Comparison of ENCODE assay signal across 9 mouse cellular contexts in the genomic region with DNA sequence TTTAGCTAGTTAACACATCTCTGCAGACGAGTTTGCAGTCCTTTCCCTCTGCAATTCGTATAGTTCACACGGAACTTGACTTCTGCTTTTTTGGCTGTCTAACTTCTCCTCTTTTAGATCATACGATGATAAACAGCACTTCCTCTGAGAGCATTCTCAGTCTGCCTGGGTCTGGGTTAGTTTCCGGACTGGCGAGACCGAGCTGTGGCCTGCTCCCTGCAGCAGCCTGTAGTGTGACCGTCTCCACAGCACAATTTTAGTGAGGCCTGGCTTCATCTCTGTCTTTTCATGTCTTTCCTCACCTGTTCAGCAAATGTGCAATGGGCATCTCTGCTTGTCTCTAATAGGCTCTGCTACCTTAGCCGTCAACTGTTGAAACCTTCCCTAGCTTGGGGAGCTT.
DNase-seq lines count a peak whose midpoint lies in the region; ATAC-seq lines count a peak whose summit lies in the region.
"Had no signal": no experiment of that assay in that cellular context is flagged by ENCODE, and none has a peak within 500 bp of the region (broad histone marks: within the 10 kb centered on the region; RNA-seq: fewer than 3 reads in every experiment).

No protein-coding gene starts in this region.

- 68% methylated on average over 9 of the region's 9 CpGs for WGBS in intestine, embryonic 16.5 days
- 44% methylated on average over 9 of the region's 9 CpGs for WGBS in intestine, embryonic 15.5 days
- WGBS in heart, embryonic 16.5 days: 69% methylated on average over 9 of the region's 9 CpGs
- 63% methylated on average over 9 of the region's 9 CpGs for WGBS in lung, embryonic 16.5 days
- WGBS in stomach, embryonic 15.5 days: 58% methylated on average over 9 of the region's 9 CpGs

- H3K27me3 ChIP-seq in intestine, embryonic 16.5 days (replicated peaks; ENCODE audit: control insufficient read depth, insufficient read depth, low read length): no peaks in the 10 kb centered on the region
- H3K27me3 ChIP-seq in intestine, embryonic 15.5 days (replicated peaks): no peaks in the 10 kb centered on the region
- no peaks in the 10 kb centered on the region for H3K27me3 ChIP-seq in heart, embryonic 16.5 days (ENCODE audit: control insufficient read depth, insufficient read depth, low read length)
- H3K27me3 ChIP-seq in lung, embryonic 16.5 days (ENCODE audit: control insufficient read depth, insufficient read depth, low read depth, low read length): no peaks in the 10 kb centered on the region
- no peaks in the 10 kb centered on the region for H3K27me3 ChIP-seq in stomach, embryonic 15.5 days (replicated peaks)
- H3K27me3 ChIP-seq: heart, embryonic 13.5 days had no signal

- H3K27ac ChIP-seq in intestine, embryonic 16.5 days (ENCODE audit: low read length): peak overlapping the region; percentile 55; the same call in 1 of the 2 replicates
- no peak overlapping the region for H3K27ac ChIP-seq in intestine, embryonic 15.5 days
- peak overlapping the region; percentile 22 for H3K27ac ChIP-seq in heart, embryonic 16.5 days (ENCODE audit: low read length)
- H3K27ac ChIP-seq in lung, embryonic 16.5 days (ENCODE audit: low read length): peak overlapping the region; percentile 72
- 0 out of 2 replicates have a peak overlapping the region, but pooled peaks have one; percentile 9 for H3K27ac ChIP-seq in stomach, embryonic 15.5 days
- H3K27ac ChIP-seq: heart, embryonic 13.5 days had no signal

- ATAC-seq in intestine, embryonic 16.5 days: no peak
- no peak; the same call in 1 of the 2 replicates for ATAC-seq in intestine, embryonic 15.5 days
- ATAC-seq in heart, embryonic 16.5 days (replicated peaks; ENCODE audit: extremely low read depth, insufficient read depth, low FRiP score): peak; percentile 39; the same call in 1 of the 2 replicates
- peak; percentile 55 for ATAC-seq in lung, embryonic 16.5 days (ENCODE audit: low read depth)
- no peak; the same call in 1 of the 2 replicates for ATAC-seq in stomach, embryonic 15.5 days (ENCODE audit: insufficient read depth, low FRiP score, low read depth)

- no peak overlapping the region for H3K9ac ChIP-seq in intestine, embryonic 16.5 days (ENCODE audit: low read depth, low read length)
- no peak overlapping the region for H3K9ac ChIP-seq in intestine, embryonic 15.5 days
- no peak overlapping the region for H3K9ac ChIP-seq in heart, embryonic 16.5 days (ENCODE audit: low read length)
- H3K9ac ChIP-seq in lung, embryonic 16.5 days (ENCODE audit: low read length): no peak overlapping the region
- H3K9ac ChIP-seq in stomach, embryonic 15.5 days: no peak overlapping the region
- H3K9ac ChIP-seq: heart, embryonic 13.5 days had no signal

- no peaks in the 10 kb centered on the region for H3K36me3 ChIP-seq in intestine, embryonic 16.5 days (ENCODE audit: control insufficient read depth, insufficient read depth, low read length)
- no peaks in the 10 kb centered on the region for H3K36me3 ChIP-seq in intestine, embryonic 15.5 days
- H3K36me3 ChIP-seq in heart, embryonic 16.5 days (ENCODE audit: control insufficient read depth, insufficient read depth): no peaks in the 10 kb centered on the region
- H3K36me3 ChIP-seq in lung, embryonic 16.5 days (ENCODE audit: control insufficient read depth, insufficient read depth, low read length): no peaks in the 10 kb centered on the region
- H3K36me3 ChIP-seq in stomach, embryonic 15.5 days: no peaks in the 10 kb centered on the region
- H3K36me3 ChIP-seq: heart, embryonic 13.5 days had no signal

- no peak for DNase-seq in Muller cell, postnatal 12 days (ENCODE audit: inconsistent ontology term)
- DNase-seq in retina, embryonic 14.5 days (ENCODE audit: low spot score): no peak
- no peak for DNase-seq in left cerebral cortex, postnatal 10 days (ENCODE audit: extremely low spot score in 1 of 2, low spot score in 2 of 2)

- no peak overlapping the region for H3K4me3 ChIP-seq in intestine, embryonic 16.5 days (ENCODE audit: low read length)
- no peak overlapping the region for H3K4me3 ChIP-seq in intestine, embryonic 15.5 days (replicated peaks)
- H3K4me3 ChIP-seq in heart, embryonic 16.5 days (ENCODE audit: low read length): no peak overlapping the region
- no peak overlapping the region for H3K4me3 ChIP-seq in lung, embryonic 16.5 days (ENCODE audit: low read length)
- H3K4me3 ChIP-seq in stomach, embryonic 15.5 days (replicated peaks): no peak overlapping the region
- H3K4me3 ChIP-seq: heart, embryonic 13.5 days had no signal

- H3K4me1 ChIP-seq in intestine, embryonic 16.5 days (ENCODE audit: control insufficient read depth, insufficient read depth, low read length): 0 out of 2 replicates have a peak, but pooled peaks cover 3% of the 10 kb centered on the region
- no peaks in the 10 kb centered on the region for H3K4me1 ChIP-seq in intestine, embryonic 15.5 days (replicated peaks)
- 0 out of 2 replicates have a peak, but pooled peaks cover 2% of the 10 kb centered on the region for H3K4me1 ChIP-seq in heart, embryonic 16.5 days (ENCODE audit: control insufficient read depth, insufficient read depth, low read length)
- peaks cover 6% of the 10 kb centered on the region; the same call in 1 of the 2 replicates for H3K4me1 ChIP-seq in lung, embryonic 16.5 days (replicated peaks; ENCODE audit: control insufficient read depth, insufficient read depth, low read length)
- peaks cover 2% of the 10 kb centered on the region; the same call in 1 of the 2 replicates for H3K4me1 ChIP-seq in stomach, embryonic 15.5 days
- H3K4me1 ChIP-seq: heart, embryonic 13.5 days had no signal

- no peak overlapping the region for H3K4me2 ChIP-seq in intestine, embryonic 16.5 days (ENCODE audit: low read depth, low read length)
- H3K4me2 ChIP-seq in intestine, embryonic 15.5 days (replicated peaks): no peak overlapping the region
- H3K4me2 ChIP-seq in heart, embryonic 16.5 days (ENCODE audit: low read depth, low read length): no peak overlapping the region
- H3K4me2 ChIP-seq in lung, embryonic 16.5 days (ENCODE audit: low read depth, low read length): no peak overlapping the region
- no peak overlapping the region for H3K4me2 ChIP-seq in stomach, embryonic 15.5 days
- H3K4me2 ChIP-seq: heart, embryonic 13.5 days had no signal

- intact Hi-C loops in left cerebral cortex, postnatal 10 days (cut with DNase I): no loop called here

- no peaks in the 10 kb centered on the region for H3K9me3 ChIP-seq in intestine, embryonic 16.5 days (ENCODE audit: control insufficient read depth, low read length)
- no peaks in the 10 kb centered on the region for H3K9me3 ChIP-seq in intestine, embryonic 15.5 days
- no peaks in the 10 kb centered on the region for H3K9me3 ChIP-seq in heart, embryonic 16.5 days (replicated peaks; ENCODE audit: control insufficient read depth, low read length)
- no peaks in the 10 kb centered on the region for H3K9me3 ChIP-seq in lung, embryonic 16.5 days (ENCODE audit: control insufficient read depth, low read length)
- H3K9me3 ChIP-seq in stomach, embryonic 15.5 days: no peaks in the 10 kb centered on the region
- H3K9me3 ChIP-seq: heart, embryonic 13.5 days had no signal

Comparison
In these comparisons a context has a peak if more than half of its experiments do, and no peak if none do; other contexts are left out.
1. ATAC-seq: peak in heart, embryonic 16.5 days (single experiment) and lung, embryonic 16.5 days (single experiment); none in intestine, embryonic 16.5 days (single experiment), intestine, embryonic 15.5 days (single experiment) and stomach, embryonic 15.5 days (single experiment).